Comparison of ENCODE assay signal across 8 mouse cellular contexts in genomic region chr4:111719296-111719695, GRCm38 (mm10). TPM values are rescaled to one million over a fixed set of nuclear protein-coding genes. Genes with fewer than 3 reads are reported as not detected.
DNase-seq lines count a peak whose midpoint lies in the region; ATAC-seq and TF ChIP-seq lines count a peak whose summit lies in the region.

No protein-coding gene starts in this region.

- DNase-seq in lung, embryonic 14.5 days, result peak; percentile 36
- no peak for DNase-seq in lung, postnatal 14 days
- DNase-seq in forebrain, embryonic 10.5 days (ENCODE audit: extremely low spot score, low spot score), result no peak
- DNase-seq in hindbrain, postnatal 0 days (ENCODE audit: low spot score), result no peak
- no peak for DNase-seq in right cerebral cortex, postnatal 10 days (ENCODE audit: low spot score in 2 of 2)
- no peak for DNase-seq in spleen, postnatal 4 days (ENCODE audit: low spot score in 2 of 2)

- peak overlapping the region; percentile 91 for H3K4me3 ChIP-seq in lung, embryonic 14.5 days (ENCODE audit: low read depth, low read length)
- peak overlapping the region; percentile 98 for H3K4me3 ChIP-seq in forebrain, embryonic 10.5 days
- H3K4me3 ChIP-seq in hindbrain, postnatal 0 days (ENCODE audit: low read length), result peak overlapping the region; percentile 86
- H3K4me3 ChIP-seq in midbrain, embryonic 12.5 days, result peak overlapping the region; percentile 87

- no peaks in the 10 kb centered on the region for H3K9me3 ChIP-seq in lung, embryonic 14.5 days (ENCODE audit: low read depth, low read length)
- H3K9me3 ChIP-seq in forebrain, embryonic 10.5 days, result no peaks in the 10 kb centered on the region
- H3K9me3 ChIP-seq in hindbrain, postnatal 0 days (ENCODE audit: low read length), result no peaks in the 10 kb centered on the region
- H3K9me3 ChIP-seq in midbrain, embryonic 12.5 days, result no peaks in the 10 kb centered on the region

- no peaks in the 10 kb centered on the region for H3K36me3 ChIP-seq in lung, embryonic 14.5 days (ENCODE audit: insufficient read depth)
- no peaks in the 10 kb centered on the region; the same call in 1 of the 2 replicates for H3K36me3 ChIP-seq in forebrain, embryonic 10.5 days (replicated peaks)
- H3K36me3 ChIP-seq in hindbrain, postnatal 0 days (ENCODE audit: insufficient read depth, low read length), result no peaks in the 10 kb centered on the region
- H3K36me3 ChIP-seq in midbrain, embryonic 12.5 days, result no peaks in the 10 kb centered on the region

- TF ChIP-seq CTCF in lung, embryonic 14.5 days (IDR thresholded peaks at IDR 0.05; ENCODE audit: low read depth), result no peak
- TF ChIP-seq CTCF in hindbrain, postnatal 0 days (IDR thresholded peaks at IDR 0.05; ENCODE audit: low read depth), result no peak

- H3K27ac ChIP-seq in lung, embryonic 14.5 days (ENCODE audit: low read depth), result peak overlapping the region; percentile 42; the same call in 1 of the 2 replicates
- H3K27ac ChIP-seq in forebrain, embryonic 10.5 days, result no peak overlapping the region
- no peak overlapping the region for H3K27ac ChIP-seq in hindbrain, postnatal 0 days
- no peak overlapping the region for H3K27ac ChIP-seq in midbrain, embryonic 12.5 days (replicated peaks)

- peak overlapping the region; percentile 63 for H3K4me2 ChIP-seq in lung, embryonic 14.5 days
- H3K4me2 ChIP-seq in hindbrain, postnatal 0 days (ENCODE audit: low read depth, low read length), result peak overlapping the region; percentile 90
- H3K4me2 ChIP-seq in midbrain, embryonic 12.5 days (replicated peaks), result 0 out of 2 replicates have a peak overlapping the region, but pooled peaks have one; percentile 76

- H3K9ac ChIP-seq in lung, embryonic 14.5 days, result no peak overlapping the region
- peak overlapping the region; percentile 63; the same call in 1 of the 2 replicates for H3K9ac ChIP-seq in hindbrain, postnatal 0 days (replicated peaks; ENCODE audit: low read length)
- H3K9ac ChIP-seq in midbrain, embryonic 12.5 days (replicated peaks), result no peak overlapping the region

- no peaks in the 10 kb centered on the region for H3K27me3 ChIP-seq in lung, embryonic 14.5 days (ENCODE audit: insufficient read depth, low read length)
- no peaks in the 10 kb centered on the region for H3K27me3 ChIP-seq in forebrain, embryonic 10.5 days (ENCODE audit: poor library complexity, severe bottlenecking)
- H3K27me3 ChIP-seq in hindbrain, postnatal 0 days (ENCODE audit: insufficient read depth, low read length), result no peaks in the 10 kb centered on the region
- no peaks in the 10 kb centered on the region for H3K27me3 ChIP-seq in midbrain, embryonic 12.5 days

- WGBS in lung, embryonic 14.5 days, result 61% methylated on average over 4 of the region's 4 CpGs
- 75% methylated on average over 4 of the region's 4 CpGs for WGBS in forebrain, embryonic 10.5 days
- 72% methylated on average over 4 of the region's 4 CpGs for WGBS in hindbrain, postnatal 0 days
- WGBS in midbrain, embryonic 12.5 days, result 80% methylated on average over 4 of the region's 4 CpGs

- H3K4me1 ChIP-seq in lung, embryonic 14.5 days (ENCODE audit: insufficient read depth), result no peaks in the 10 kb centered on the region
- H3K4me1 ChIP-seq in forebrain, embryonic 10.5 days, result peaks cover 16% of the 10 kb centered on the region
- no peaks in the 10 kb centered on the region for H3K4me1 ChIP-seq in hindbrain, postnatal 0 days (ENCODE audit: insufficient read depth, low read length)
- peaks cover 10% of the 10 kb centered on the region for H3K4me1 ChIP-seq in midbrain, embryonic 12.5 days

- no peak for ATAC-seq in lung, embryonic 14.5 days (ENCODE audit: insufficient read depth)
- no peak for ATAC-seq in hindbrain, postnatal 0 days
- ATAC-seq in midbrain, embryonic 12.5 days (ENCODE audit: low FRiP score, low read depth), result no peak; the same call in 1 of the 2 replicates
- no peak for ATAC-seq in erythroid progenitor cell, adult 5-6 weeks (replicated peaks; ENCODE audit: low FRiP score, poor library complexity, severe bottlenecking)

RNA-seq across cellular contexts. Expression of gene Spata6, which starts 0.5 kb away (rescaled TPM):
- 29.6 and 30.4 TPM in 2 replicates for polyA plus RNA-seq in lung, embryonic 14.5 days (2014; fragmentation: Nextera tagmentation; extraction: Ambion mirVana)
- 30.7 and 34.8 TPM in 2 replicates for polyA plus RNA-seq in forebrain, embryonic 10.5 days (2016; fragmentation: Nextera tagmentation; extraction: Ambion mirVana)
- total RNA-seq in hindbrain, postnatal 0 days (2014; rRNA removed), result 11.9 and 14.6 TPM in 2 replicates
- polyA plus RNA-seq in hindbrain, postnatal 0 days (2015; fragmentation: Nextera tagmentation; extraction: Ambion mirVana), result 21.2 and 21.7 TPM in 2 replicates
- 23.8 and 27.3 TPM in 2 replicates for polyA plus RNA-seq in midbrain, embryonic 12.5 days (2016; fragmentation: Nextera tagmentation; extraction: Ambion mirVana)
- 1.4 and 8.0 TPM in 2 replicates for total RNA-seq in erythroid progenitor cell, adult 5-6 weeks (2015; ENCODE audit: low replicate concordance)
- total RNA-seq in erythroid progenitor cell, adult 5-6 weeks (2017; ENCODE audit: low replicate concordance), result 5.1 and 10.8 TPM in 2 replicates
